Mouse (Mus musculus): ENCODE measurements around the gene Psap. TPM values are rescaled to one million over a fixed set of nuclear protein-coding genes. Genes with fewer than 3 reads are reported as not detected.

Psap gene
- polyA plus RNA-seq, 1 experiment: 1,603 TPM

DNA sequence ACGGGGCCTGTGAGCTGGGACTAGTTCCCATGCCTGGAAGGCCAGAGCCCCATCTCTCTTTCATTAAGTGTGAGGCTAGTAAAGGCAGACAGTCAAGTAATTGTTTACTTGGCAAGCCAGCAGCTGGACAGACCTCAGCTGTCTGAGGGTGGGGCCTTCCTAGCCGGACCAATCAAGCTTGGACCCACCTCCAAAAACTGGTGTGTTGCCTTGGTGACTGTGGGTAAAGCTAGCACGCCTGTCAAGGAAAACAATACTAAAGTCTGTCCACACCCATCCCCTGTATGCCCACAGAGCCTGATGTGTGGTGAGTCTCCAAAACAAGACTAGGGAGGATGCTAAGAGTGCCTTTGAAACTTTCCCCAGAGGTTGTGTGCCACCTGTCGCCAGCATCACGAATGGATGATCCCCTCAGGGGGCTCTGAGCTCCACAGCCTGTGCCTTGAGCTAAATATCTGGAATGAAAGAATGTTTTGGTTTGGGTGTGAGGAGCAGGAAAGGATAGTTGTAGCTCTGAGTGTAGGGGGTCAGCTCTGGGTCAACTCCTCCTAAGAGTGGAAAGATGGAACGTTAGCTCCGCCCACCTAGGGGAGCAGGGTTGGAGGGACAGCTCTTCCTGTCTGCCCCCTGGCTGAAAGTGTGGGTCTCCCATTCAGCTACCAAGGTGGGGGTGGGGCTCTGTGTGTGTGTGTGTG lies 74.5 kb downstream of the Psap start:
- Histone ChIP-seq H3K27me3 (replicated peaks; ENCODE audit: control insufficient read depth, insufficient read depth, low read length) (no peaks in the 10 kb centered on the region), H3K4me3 (ENCODE audit: insufficient read depth, low read depth, low read length) (no peak overlapping the region), H3K4me1 (ENCODE audit: control insufficient read depth, insufficient read depth, low read length) (no peaks in the 10 kb centered on the region), H3K27ac (ENCODE audit: insufficient read depth, low read depth, low read length) (peak overlapping the region; percentile 17), H3K36me3 (ENCODE audit: control insufficient read depth, insufficient read depth, low read length) (no peaks in the 10 kb centered on the region)
- TF ChIP-seq POLR2A (IDR thresholded peaks at IDR 0.05; ENCODE audit: low read depth, low read length): no peak
- TF ChIP-seq CTCF (conservative IDR thresholded peaks at IDR 0.05; ENCODE audit: insufficient read depth, insufficient read length, low read depth, low read length): no peak
- 41% methylated on average over 7 of the region's 7 CpGs for WGBS
- DNase-seq: peak; percentile 86

Other genes with a start within 250 kb of the Psap start
- gene Spock2, start 171.4 kb upstream of the Psap start, polyA plus RNA-seq (2012; rRNA removed): 1.7 and 2.3 TPM in 2 replicates
- 3.6 and 4.3 TPM in 2 replicates for gene Chst3, start 58.4 kb upstream of the Psap start, polyA plus RNA-seq (2012; rRNA removed)
- gene Vsir, start 69.2 kb downstream of the Psap start, polyA plus RNA-seq (2012; rRNA removed): 15.7 and 20.8 TPM in 2 replicates
- gene Gm17455, start 122.1 kb downstream of the Psap start, polyA plus RNA-seq (2012; rRNA removed): not detected in 2 replicates

Data from kidney, adult 2 months (tissue).